Mouse (Mus musculus) MEL (cell line): ENCODE measurements around the gene Cwc22. TPM values are rescaled to one million over a fixed set of nuclear protein-coding genes. Genes with fewer than 3 reads are reported as not detected.

Experiments used
- DNase-seq: peaks from one replicate; pipeline ENCODE4 v3.0.0; 2011; ENCODE audit warnings: low read depth, low spot score
- H3K27ac ChIP-seq: 2 replicates; pipeline ENCODE4 v1.5.1; 2012; ENCODE audit warnings: low read depth, mild to moderate bottlenecking, control low read depth, low read length, moderate library complexity; ENCODE audit not compliant: control insufficient read depth
- H3K27me3 ChIP-seq, 2 experiments: fragments of 150-350 bp in 1 of 2; sonication (generic) in 1 of 2; 2 replicates each; pipeline ENCODE4 v1.6.1; 2012; ENCODE audit warnings: low read length in 2 of 2, mild to moderate bottlenecking in 2 of 2, improper control_type of control experiment in 1 of 2, moderate library complexity in 1 of 2; ENCODE audit not compliant: insufficient read depth in 2 of 2, control insufficient read depth in 1 of 2
- H3K36me3 ChIP-seq, 2 experiments: 2 replicates each; pipeline ENCODE4 v1.6.1; 2012 to 2014; ENCODE audit warnings: low read length in 2 of 2, improper control_type of control experiment in 1 of 2, inconsistent platforms in 1 of 2, mild to moderate bottlenecking in 1 of 2; ENCODE audit not compliant: insufficient read depth in 2 of 2, control insufficient read depth in 1 of 2
- H3K4me1 ChIP-seq, 2 experiments: fragments of 150-350 bp in 1 of 2; sonication (generic) in 1 of 2; 2 replicates each; pipeline ENCODE4 v1.6.1; 2012; ENCODE audit warnings: low read length in 2 of 2, improper control_type of control experiment in 1 of 2, mild to moderate bottlenecking in 1 of 2; ENCODE audit not compliant: insufficient read depth in 2 of 2, control insufficient read depth in 1 of 2
- H3K4me3 ChIP-seq, 2 experiments: fragments of 150-350 bp in 1 of 2; sonication (generic) in 1 of 2; 2 replicates each; pipeline ENCODE4 v1.5.1; 2012; ENCODE audit warnings: low read depth in 2 of 2, low read length in 2 of 2, mild to moderate bottlenecking in 2 of 2, moderate library complexity in 2 of 2, control low read depth in 1 of 2, improper control_type of control experiment in 1 of 2; ENCODE audit not compliant: control insufficient read depth in 1 of 2, insufficient read depth in 1 of 2
- H3K79me2 ChIP-seq: 2 replicates; pipeline ENCODE4 v1.6.1; 2012; ENCODE audit warnings: mild to moderate bottlenecking, low read length, moderate library complexity; ENCODE audit not compliant: control insufficient read depth, poor library complexity, insufficient read depth
- H3K9ac ChIP-seq: 2 replicates; pipeline ENCODE4 v1.6.1; 2012; ENCODE audit warnings: low read depth, mild to moderate bottlenecking, control low read depth, low read length, moderate library complexity; ENCODE audit not compliant: control insufficient read depth, poor library complexity, severe bottlenecking
- H3K9me3 ChIP-seq: fragments of 150-350 bp; sonication (generic); replicated peaks from 2 replicates; pipeline ENCODE4 v1.6.1; 2012; ENCODE audit warnings: mild to moderate bottlenecking, low read length, improper control_type of control experiment, moderate library complexity; ENCODE audit not compliant: insufficient read depth
- BHLHE40 ChIP-seq: IDR thresholded peaks from 2 replicates; pipeline ENCODE4 v1.6.1; 2012; ENCODE audit warnings: low read depth, mild to moderate bottlenecking, inconsistent platforms, low read length, improper control_type of control experiment, borderline replicate concordance
- CHD1 ChIP-seq: IDR thresholded peaks from 2 replicates; pipeline ENCODE4 v1.6.1; 2012; ENCODE audit warnings: low read depth, mild to moderate bottlenecking, inconsistent platforms, low read length, improper control_type of control experiment
- E2F4 ChIP-seq: IDR thresholded peaks from 2 replicates; pipeline ENCODE4 v1.6.1; 2011; ENCODE audit warnings: low read depth, low read length, improper control_type of control experiment, borderline replicate concordance
- ELF1 ChIP-seq: IDR thresholded peaks from 2 replicates; pipeline ENCODE4 v1.6.1; 2014; ENCODE audit warnings: low read depth, mild to moderate bottlenecking, inconsistent platforms, low read length, improper control_type of control experiment, moderate library complexity
- EP300 ChIP-seq, 2 experiments: IDR thresholded peaks; 2 replicates each; pipeline ENCODE4 v1.6.1; 2011; ENCODE audit warnings: improper control_type of control experiment in 2 of 2, low read length in 2 of 2, low read depth in 1 of 2, mild to moderate bottlenecking in 1 of 2
- GABPA ChIP-seq: IDR thresholded peaks from 2 replicates; pipeline ENCODE4 v1.6.1; 2012; ENCODE audit warnings: low read depth, mild to moderate bottlenecking, inconsistent platforms, low read length, improper control_type of control experiment, moderate library complexity
- GATA1 ChIP-seq: IDR thresholded peaks from 2 replicates; pipeline ENCODE4 v1.6.1; 2011; ENCODE audit warnings: low read depth, low read length, improper control_type of control experiment
- JUND ChIP-seq: IDR thresholded peaks from 2 replicates; pipeline ENCODE4 v1.6.1; 2011; ENCODE audit warnings: low read depth, mild to moderate bottlenecking, improper control_type of control experiment, low read length
- KAT2A ChIP-seq: conservative IDR thresholded peaks from 2 replicates; pipeline ENCODE4 v1.6.1; 2012; ENCODE audit warnings: low read depth, low read length, improper control_type of control experiment, inconsistent platforms
- MEF2A ChIP-seq: IDR thresholded peaks from 2 replicates; pipeline ENCODE4 v1.6.1; 2014; ENCODE audit warnings: low read depth, mild to moderate bottlenecking, inconsistent platforms, low read length, improper control_type of control experiment; ENCODE audit not compliant: poor library complexity, insufficient replicate concordance, severe bottlenecking; ENCODE audit errors: extremely low read depth
- MXI1 ChIP-seq: IDR thresholded peaks from 2 replicates; pipeline ENCODE4 v1.6.1; 2011; ENCODE audit warnings: mild to moderate bottlenecking, low read depth, low read length, improper control_type of control experiment
- MYB ChIP-seq: IDR thresholded peaks from 2 replicates; pipeline ENCODE4 v1.6.1; 2011; ENCODE audit warnings: mild to moderate bottlenecking, low read depth, low read length, improper control_type of control experiment
- MYC ChIP-seq: IDR thresholded peaks from 2 replicates; pipeline ENCODE4 v1.6.1; 2011; ENCODE audit warnings: low read depth, mild to moderate bottlenecking, low read length, improper control_type of control experiment, moderate library complexity
- NELFE ChIP-seq: IDR thresholded peaks from 2 replicates; pipeline ENCODE4 v1.6.1; 2011; ENCODE audit warnings: low read depth, low read length, improper control_type of control experiment
- POLR2AphosphoS2 ChIP-seq: IDR thresholded peaks from 2 replicates; pipeline ENCODE4 v1.6.1; 2011; ENCODE audit warnings: low read length, improper control_type of control experiment
- RCOR1 ChIP-seq: IDR thresholded peaks from 2 replicates; pipeline ENCODE4 v1.6.1; 2012; ENCODE audit warnings: low read depth, mild to moderate bottlenecking, inconsistent platforms, low read length, improper control_type of control experiment
- SIN3A ChIP-seq: IDR thresholded peaks from 2 replicates; pipeline ENCODE4 v1.6.1; 2012; ENCODE audit warnings: low read length, improper control_type of control experiment, inconsistent platforms
- SMC3 ChIP-seq: IDR thresholded peaks from 2 replicates; pipeline ENCODE4 v1.6.1; 2011; ENCODE audit warnings: low read depth, low read length, improper control_type of control experiment
- TAL1 ChIP-seq: IDR thresholded peaks from 2 replicates; pipeline ENCODE4 v1.6.1; 2012; ENCODE audit warnings: mild to moderate bottlenecking, inconsistent platforms, low read length, moderate library complexity, mixed read lengths
- TBP ChIP-seq: IDR thresholded peaks from 2 replicates; pipeline ENCODE4 v1.8.0; 2011; ENCODE audit warnings: low read depth, low read length, improper control_type of control experiment
- ZC3H11A ChIP-seq: IDR thresholded peaks from 2 replicates; pipeline ENCODE4 v1.6.1; 2012; ENCODE audit warnings: low read depth, mild to moderate bottlenecking, inconsistent platforms, low read length, improper control_type of control experiment
- ZKSCAN1 ChIP-seq: IDR thresholded peaks from 2 replicates; pipeline ENCODE4 v1.6.1; 2012; ENCODE audit warnings: low read depth, mild to moderate bottlenecking, inconsistent platforms, low read length, improper control_type of control experiment, moderate library complexity
- ZMIZ1 ChIP-seq: IDR thresholded peaks from 2 replicates; pipeline ENCODE4 v1.6.1; 2012; ENCODE audit warnings: low read depth, mild to moderate bottlenecking, inconsistent platforms, low read length, improper control_type of control experiment, moderate library complexity
- ZNF384 ChIP-seq: IDR thresholded peaks from 2 replicates; pipeline ENCODE4 v1.6.1; 2012; ENCODE audit warnings: low read depth, mild to moderate bottlenecking, inconsistent platforms, low read length, improper control_type of control experiment
- polyA plus RNA-seq, 2 experiments: library from polyadenylated mRNA; stranded (reverse) in 1 of 2; unstranded in 1 of 2; fragments of >175 nt in 1 of 2; fragments of >200 nt in 1 of 2; gene quantifications; 2 replicates each; pipeline versions ENCODE4 v1.2.1 to v1.2.4; 2012; ENCODE audit warnings: low replicate concordance in 2 of 2, low read depth in 1 of 2; ENCODE audit not compliant: insufficient read length in 2 of 2, insufficient read depth in 1 of 2, missing spikeins in 1 of 2
- total RNA-seq: library from RNA; depleted of rRNA; stranded (reverse); fragments of 300-350 nt; gene quantifications from 2 replicates; pipeline ENCODE4 v1.2.3, GENCODE M21; 2012

Gene Cwc22
- total and polyA plus RNA-seq, 3 experiments = 54.0 to 72.7 TPM; not detected in 1

DNA sequence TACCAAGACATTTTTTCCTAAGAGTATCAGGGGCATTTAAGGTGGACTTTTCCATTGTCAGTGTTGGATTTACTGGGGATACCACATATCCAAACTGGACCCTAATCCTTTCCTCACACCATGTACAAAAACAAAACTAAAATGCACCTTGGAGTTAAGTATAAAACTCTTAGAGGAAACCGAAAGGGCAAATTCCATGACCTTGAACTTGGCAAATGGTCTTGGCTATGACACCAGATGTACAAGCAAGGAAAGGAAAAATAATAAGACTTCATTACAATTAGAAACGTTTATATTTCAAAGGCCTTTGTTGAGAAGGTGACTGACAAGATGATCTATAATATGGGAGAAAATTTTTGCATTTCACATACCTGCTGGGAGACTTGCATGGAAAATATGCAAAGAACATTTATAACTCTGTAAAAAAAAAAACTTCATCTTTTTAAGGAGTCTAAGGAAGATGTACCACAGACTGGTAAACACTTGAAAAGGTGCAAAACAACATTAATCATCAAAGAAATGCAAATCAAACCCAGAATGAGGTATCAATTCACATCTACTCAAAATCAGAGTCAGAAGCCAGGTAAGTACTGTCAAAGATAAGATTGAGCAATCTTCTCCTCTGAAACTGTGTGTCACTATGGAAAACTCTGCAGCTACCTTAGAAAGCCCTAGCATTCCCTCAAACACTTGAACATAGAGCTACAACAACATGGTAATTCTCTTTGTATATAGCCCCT, 40.0 kb upstream of the Cwc22 start:
- no peak overlapping the region for H3K27ac ChIP-seq
- H3K36me3 ChIP-seq = no peaks in the 10 kb centered on the region
- no peak overlapping the region for H3K9ac ChIP-seq
- TF ChIP-seq SIN3A (no peak), BHLHE40 (no peak), MXI1 (no peak), TBP (no peak), GATA1 (no peak), ZC3H11A (no peak), RCOR1 (no peak), ZKSCAN1 (no peak), POLR2AphosphoS2 (no peak), EP300 (IDR thresholded peaks at IDR 0.05; ENCODE audit: low read depth in 1 of 2, low read length in 2 of 2) (no peak), KAT2A (no peak), GABPA (no peak), ELF1 (no peak), E2F4 (no peak), ZNF384 (no peak), ZMIZ1 (no peak)
- DNase-seq = no peak
- no peak overlapping the region for H3K4me3 ChIP-seq
- no peaks in the 10 kb centered on the region for H3K4me1 ChIP-seq
- H3K79me2 ChIP-seq = no peaks in the 10 kb centered on the region
- H3K9me3 ChIP-seq = no peaks in the 10 kb centered on the region
- H3K27me3 ChIP-seq = no peaks in the 10 kb centered on the region

DNA sequence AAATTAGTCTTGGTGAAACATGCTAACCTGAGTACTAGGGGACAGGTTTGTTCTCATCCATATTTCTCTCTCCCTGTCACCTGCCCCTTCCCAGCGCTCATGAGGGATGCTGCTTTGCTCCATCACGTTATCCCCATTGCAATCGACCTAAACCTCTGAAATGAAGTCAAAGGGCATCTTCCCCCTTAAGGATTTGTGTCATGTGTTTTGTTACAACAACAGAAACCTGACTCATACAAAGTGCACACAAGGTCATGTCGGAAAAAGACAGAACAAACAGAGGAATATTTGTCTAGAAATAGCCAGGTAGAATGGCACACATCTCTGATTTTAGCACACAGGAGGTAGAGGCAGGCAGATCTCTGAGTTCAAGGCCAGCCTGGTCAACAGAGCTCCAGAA, 38.0 kb upstream of the Cwc22 start:
- no peaks in the 10 kb centered on the region for H3K27me3 ChIP-seq
- H3K9ac ChIP-seq = no peak overlapping the region
- H3K79me2 ChIP-seq = no peaks in the 10 kb centered on the region
- H3K4me1 ChIP-seq = no peaks in the 10 kb centered on the region
- TF ChIP-seq TAL1 (no peak), MYC (no peak), MEF2A (no peak), E2F4 (no peak), JUND (no peak), ZMIZ1 (no peak), CHD1 (no peak), SIN3A (no peak), SMC3 (no peak), MYB (no peak), ZKSCAN1 (no peak), TBP (no peak), ZNF384 (no peak), NELFE (no peak), GATA1 (no peak)
- no peaks in the 10 kb centered on the region for H3K36me3 ChIP-seq
- no peak overlapping the region for H3K4me3 ChIP-seq
- H3K9me3 ChIP-seq = no peaks in the 10 kb centered on the region
- no peak for DNase-seq
- no peak overlapping the region for H3K27ac ChIP-seq
